Mouse (Mus musculus) embryonic fibroblast, embryonic 13.5 days (primary cell): ENCODE results near the gene Enthd1.

Source experiments
- CTCF ChIP-seq: IDR thresholded peaks from 2 replicates; pipeline ENCODE4 v1.5.1; 2011; ENCODE audit warnings: mild to moderate bottlenecking, control low read depth, low read length, moderate library complexity, borderline replicate concordance; ENCODE audit not compliant: insufficient read depth
- POLR2A ChIP-seq: IDR thresholded peaks from 2 replicates; pipeline ENCODE4 v1.6.1; 2011; ENCODE audit warnings: low read depth, mild to moderate bottlenecking, control low read depth, low read length, moderate library complexity

DNA sequence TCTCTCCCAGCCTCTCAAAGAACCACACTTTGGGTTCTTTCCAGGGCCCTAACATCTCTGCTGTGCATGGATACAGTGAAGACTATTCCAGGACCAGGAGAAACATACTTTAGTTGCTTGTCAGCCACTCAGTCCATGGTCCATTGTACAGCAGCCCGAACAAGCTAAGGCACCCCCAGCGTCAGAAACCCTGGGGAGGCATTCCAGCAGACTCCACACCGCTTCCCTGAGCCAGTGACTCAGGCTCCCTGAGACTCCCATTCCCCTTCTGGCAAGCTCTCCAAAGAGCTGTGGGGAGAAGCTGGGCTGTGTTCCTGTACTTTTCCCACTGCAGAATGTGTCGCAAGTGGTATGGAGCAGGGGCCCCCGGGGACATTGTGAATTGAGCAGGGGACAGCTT lies 128.0 kb downstream of the Enthd1 start:
- no peak for TF ChIP-seq CTCF
- no peak for TF ChIP-seq POLR2A
